Mouse (Mus musculus): ENCODE data around the gene Slc9a3r1. TPM values are rescaled to one million over a fixed set of nuclear protein-coding genes. Genes with fewer than 3 reads are reported as not detected.
A peak's percentile ranks its signal among the peaks of the same experiment; 100 is the strongest.

The Slc9a3r1 gene
- polyA plus RNA-seq, 1 experiment from 2014 or later = 35.4 TPM

DNA sequence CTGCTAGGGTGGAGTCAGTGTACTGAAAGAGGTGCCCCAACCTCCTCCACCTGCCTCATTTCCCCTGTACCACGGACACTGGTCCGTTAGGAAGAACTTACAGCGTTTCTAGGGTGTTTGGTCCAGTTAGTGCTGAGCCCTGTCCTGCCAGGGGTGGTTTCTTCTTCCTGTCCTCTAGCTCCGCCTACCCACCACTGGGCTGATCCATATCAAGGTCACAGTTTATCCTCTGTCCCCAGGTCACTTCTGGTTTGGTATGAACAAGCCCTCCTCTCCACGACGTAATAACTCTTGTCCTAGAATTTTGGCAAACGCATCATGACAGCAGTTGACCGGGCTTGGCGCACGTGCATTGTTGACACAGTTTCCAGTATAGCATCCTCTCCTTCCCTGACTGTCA is 56.5 kb downstream of the Slc9a3r1 start:
- Histone ChIP-seq H3K9me3 (0 out of 2 replicates have a peak, but pooled peaks cover 3% of the 10 kb centered on the region), H3K27me3 (no peaks in the 10 kb centered on the region)
- WGBS = 88% methylated on average over 10 of the region's 10 CpGs

DNA sequence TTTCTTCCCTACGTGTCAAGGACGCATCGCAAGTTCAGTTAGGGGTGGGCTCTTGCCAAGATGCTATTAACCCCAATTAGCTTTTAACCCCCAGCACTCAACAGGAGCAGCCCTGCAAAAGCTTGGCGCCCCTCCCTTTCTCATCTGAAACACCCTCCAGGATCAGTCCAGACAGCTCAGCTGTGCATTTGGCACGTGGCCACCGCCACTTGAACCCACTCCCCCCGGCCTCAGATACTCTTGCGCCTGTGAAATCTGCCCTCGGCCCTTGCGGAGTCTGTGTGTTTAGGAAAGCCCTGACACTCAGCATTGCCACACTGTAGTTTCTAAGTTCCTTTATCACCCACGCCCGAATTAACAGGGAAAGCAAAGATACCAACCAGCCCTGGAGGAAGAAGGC is 58.9 kb downstream of the Slc9a3r1 start:
- Histone ChIP-seq H3K36me3 (no peaks in the 10 kb centered on the region), H3K27me3 (no peaks in the 10 kb centered on the region), H3K9ac (no peak overlapping the region), H3K9me3 (no peaks in the 10 kb centered on the region), H3K27ac (0 out of 2 replicates have a peak overlapping the region, but pooled peaks have one; percentile 6), H3K4me3 (no peak overlapping the region), H3K4me2 (replicated peaks) (no peak overlapping the region), H3K4me1 (peaks cover 70% of the 10 kb centered on the region)
- 37% methylated on average over 12 of the region's 12 CpGs for WGBS
- ATAC-seq (ENCODE audit: insufficient number of reproducible peaks, insufficient read depth, low FRiP score, low TSS enrichment) = no peak

More for the DNA sequence above, 56.5 kb downstream of the Slc9a3r1 start:
- H3K4me1 ChIP-seq = peaks cover 49% of the 10 kb centered on the region
- no peak for ATAC-seq (ENCODE audit: insufficient number of reproducible peaks, insufficient read depth, low FRiP score, low TSS enrichment)
- H3K4me3 ChIP-seq = no peak overlapping the region
- no peak overlapping the region for H3K4me2 ChIP-seq (replicated peaks)
- H3K9ac ChIP-seq = no peak overlapping the region
- H3K27ac ChIP-seq = no peak overlapping the region
- no peaks in the 10 kb centered on the region for H3K36me3 ChIP-seq

DNA sequence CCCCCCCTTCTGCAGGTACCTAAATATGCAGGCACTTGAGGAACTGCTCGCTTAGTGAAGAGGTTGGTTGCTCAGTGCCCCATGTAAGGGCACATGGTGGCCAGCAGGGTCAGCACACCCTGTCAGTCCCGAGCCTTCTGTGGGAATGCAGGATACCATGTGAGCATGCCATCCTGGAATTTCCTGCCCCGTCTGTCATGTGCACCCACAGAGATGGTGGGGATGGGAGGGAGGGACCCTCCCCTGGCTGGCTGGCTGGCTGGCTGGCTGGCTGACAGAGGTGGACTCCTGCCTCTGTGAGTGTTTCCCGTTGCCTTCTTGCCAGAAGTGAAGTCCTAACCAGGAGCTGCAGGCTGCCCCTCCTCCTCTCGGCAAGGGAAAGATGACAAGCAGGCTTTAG is 59.4 kb downstream of the Slc9a3r1 start:
- Histone ChIP-seq H3K27me3 (no peaks in the 10 kb centered on the region), H3K36me3 (no peaks in the 10 kb centered on the region), H3K9ac (no peak overlapping the region), H3K9me3 (no peaks in the 10 kb centered on the region), H3K4me2 (replicated peaks) (no peak overlapping the region), H3K4me1 (peaks cover 70% of the 10 kb centered on the region), H3K4me3 (no peak overlapping the region), H3K27ac (0 out of 2 replicates have a peak overlapping the region, but pooled peaks have one; percentile 6)
- WGBS = 30% methylated on average over 5 of the region's 5 CpGs
- no peak for ATAC-seq (ENCODE audit: insufficient number of reproducible peaks, insufficient read depth, low FRiP score, low TSS enrichment)

DNA sequence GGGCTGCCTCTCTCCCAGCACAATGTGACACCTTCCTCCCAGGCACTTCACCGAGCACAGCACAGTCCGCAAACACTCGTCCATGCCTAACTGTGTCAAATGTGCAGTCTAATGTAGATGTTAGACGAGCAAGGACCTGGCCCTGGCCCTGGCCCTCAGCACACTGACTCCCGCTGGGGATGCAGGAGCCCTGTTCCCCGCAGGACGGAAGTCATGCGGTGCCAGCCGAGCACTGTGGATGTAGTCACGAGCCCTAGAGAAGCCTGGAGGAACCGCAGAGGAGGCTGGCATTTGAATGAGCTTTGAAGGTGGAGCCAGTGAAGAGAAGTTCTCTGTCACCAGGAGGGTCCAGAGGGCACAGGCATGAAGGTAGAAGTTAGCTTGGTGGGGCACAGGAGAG is 60.3 kb downstream of the Slc9a3r1 start:
- H3K4me1 ChIP-seq = peaks cover 67% of the 10 kb centered on the region
- no peaks in the 10 kb centered on the region for H3K9me3 ChIP-seq
- no peak overlapping the region for H3K4me2 ChIP-seq (replicated peaks)

DNA sequence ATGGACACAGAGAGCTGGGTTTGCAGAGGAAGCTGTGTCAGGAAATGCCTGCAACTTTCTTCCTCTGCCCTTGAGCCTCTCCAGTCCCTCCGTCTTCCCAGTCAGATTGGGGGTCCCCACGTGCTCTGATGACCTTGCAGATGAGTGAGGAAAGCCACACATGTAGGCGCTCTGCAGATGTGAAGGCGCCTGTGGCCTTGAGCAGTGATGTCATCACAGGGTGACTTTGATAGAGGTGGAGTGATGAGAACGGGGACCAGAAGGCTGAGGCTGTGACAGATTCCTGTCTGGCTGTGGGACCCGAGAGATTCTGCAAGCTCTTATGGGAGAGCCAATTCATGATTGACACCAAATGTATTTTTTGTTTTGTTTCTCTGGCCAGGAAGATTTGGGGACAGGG is 60.7 kb downstream of the Slc9a3r1 start:
- WGBS = 64% methylated on average over 6 of the region's 6 CpGs
- no peaks in the 10 kb centered on the region for H3K9me3 ChIP-seq
- H3K4me2 ChIP-seq (replicated peaks) = no peak overlapping the region
- H3K4me1 ChIP-seq = peaks cover 65% of the 10 kb centered on the region
- 0 out of 2 replicates have a peak overlapping the region, but pooled peaks have one; percentile 36 for H3K27ac ChIP-seq
- H3K27me3 ChIP-seq = peaks cover 3% of the 10 kb centered on the region; the same call in 1 of the 2 replicates
- H3K4me3 ChIP-seq = no peak overlapping the region
- no peak overlapping the region for H3K9ac ChIP-seq
- H3K36me3 ChIP-seq = no peaks in the 10 kb centered on the region
- no peak for ATAC-seq (ENCODE audit: insufficient number of reproducible peaks, insufficient read depth, low FRiP score, low TSS enrichment)

More for the DNA sequence above, 60.3 kb downstream of the Slc9a3r1 start:
- WGBS = 69% methylated on average over 11 of the region's 11 CpGs
- no peak overlapping the region for H3K27ac ChIP-seq
- H3K36me3 ChIP-seq = no peaks in the 10 kb centered on the region
- no peaks in the 10 kb centered on the region for H3K27me3 ChIP-seq
- ATAC-seq (ENCODE audit: insufficient number of reproducible peaks, insufficient read depth, low FRiP score, low TSS enrichment) = no peak
- H3K9ac ChIP-seq = no peak overlapping the region
- no peak overlapping the region for H3K4me3 ChIP-seq

DNA sequence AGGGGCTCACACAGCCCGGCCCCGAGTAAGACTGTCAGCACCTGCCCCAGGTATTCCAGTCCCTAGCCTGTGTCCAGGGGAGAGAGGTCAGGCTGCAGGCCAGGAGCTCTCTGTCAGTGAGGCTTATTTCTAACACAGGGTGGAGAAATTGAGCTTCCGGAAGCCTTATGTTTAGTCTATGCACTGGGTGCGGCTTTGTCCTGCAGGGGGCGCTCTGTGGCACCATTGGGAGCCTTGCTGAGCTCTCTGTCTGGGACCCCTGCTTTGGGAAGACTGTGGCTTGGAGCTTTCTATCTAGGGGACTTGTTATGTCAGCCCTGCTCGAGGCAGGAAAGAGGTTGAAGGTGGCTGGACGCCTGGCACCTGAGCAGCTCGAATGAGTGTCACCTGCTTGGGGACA is 61.7 kb downstream of the Slc9a3r1 start:
- H3K4me2 ChIP-seq (replicated peaks) = no peak overlapping the region
- no peak overlapping the region for H3K4me3 ChIP-seq
- peaks cover 3% of the 10 kb centered on the region; the same call in 1 of the 2 replicates for H3K27me3 ChIP-seq
- no peak for ATAC-seq (ENCODE audit: insufficient number of reproducible peaks, insufficient read depth, low FRiP score, low TSS enrichment)
- 43% methylated on average over 8 of the region's 8 CpGs for WGBS
- H3K36me3 ChIP-seq = no peaks in the 10 kb centered on the region
- H3K4me1 ChIP-seq = peaks cover 67% of the 10 kb centered on the region
- H3K9me3 ChIP-seq = no peaks in the 10 kb centered on the region
- no peak overlapping the region for H3K9ac ChIP-seq
- H3K27ac ChIP-seq = no peak overlapping the region

DNA sequence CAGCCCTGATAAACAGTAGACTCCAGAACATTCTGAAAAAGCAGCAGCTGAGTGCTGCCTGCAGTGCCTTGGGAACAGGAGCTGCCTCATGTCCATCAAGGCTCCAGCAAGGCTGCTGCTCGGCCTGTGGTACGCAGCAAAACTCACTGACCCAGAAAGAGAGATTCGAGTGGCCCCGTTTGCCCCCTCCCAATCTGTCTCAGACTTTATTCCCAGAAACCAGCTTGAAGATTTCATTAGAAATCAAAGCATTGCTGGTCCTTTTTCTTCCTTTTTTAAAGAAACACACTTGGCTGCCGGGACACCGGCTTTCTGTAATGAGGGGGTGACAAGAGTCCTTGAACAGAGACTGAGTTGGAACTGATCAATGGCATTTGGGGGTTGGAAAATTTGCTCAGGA is 62.2 kb downstream of the Slc9a3r1 start:
- Histone ChIP-seq H3K27me3 (peaks cover 4% of the 10 kb centered on the region; the same call in 1 of the 2 replicates), H3K9me3 (no peaks in the 10 kb centered on the region), H3K9ac (no peak overlapping the region), H3K4me2 (replicated peaks) (no peak overlapping the region), H3K4me1 (peaks cover 67% of the 10 kb centered on the region), H3K36me3 (no peaks in the 10 kb centered on the region), H3K4me3 (no peak overlapping the region), H3K27ac (no peak overlapping the region)
- no peak for ATAC-seq (ENCODE audit: insufficient number of reproducible peaks, insufficient read depth, low FRiP score, low TSS enrichment)
- WGBS = 66% methylated on average over 6 of the region's 6 CpGs

DNA sequence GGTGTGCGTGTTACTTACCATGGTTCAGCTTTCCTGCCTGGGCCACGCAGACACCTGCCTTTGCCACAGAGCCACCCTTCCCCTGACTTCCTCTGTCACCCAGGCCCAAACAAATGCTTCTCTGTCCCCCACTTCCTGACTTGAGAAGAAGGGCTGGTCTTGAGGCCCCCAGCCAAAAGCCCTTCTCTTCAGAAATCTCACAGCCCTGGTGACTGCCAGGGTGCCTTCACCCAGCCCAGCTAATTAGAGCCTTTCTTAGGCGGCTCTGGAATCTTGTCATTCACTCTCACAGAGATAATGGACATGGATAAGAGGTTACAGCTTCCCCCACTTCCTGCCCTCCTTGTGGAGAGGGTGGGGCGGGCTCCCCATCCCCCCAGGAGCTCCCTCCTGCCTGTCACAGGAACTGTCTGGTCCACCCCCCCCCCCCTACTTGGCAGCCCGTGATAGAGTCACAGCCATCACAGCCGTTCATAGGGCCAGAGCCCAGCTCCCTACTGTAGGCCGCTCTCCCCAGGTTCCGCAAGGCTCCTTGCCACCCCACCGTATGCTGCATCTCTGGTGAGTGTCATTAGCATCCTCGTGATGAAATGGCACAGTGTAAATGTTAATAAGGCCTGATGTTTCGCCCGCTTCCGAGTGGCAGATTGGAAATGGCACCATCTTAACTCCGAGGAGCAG is 63.8 kb downstream of the Slc9a3r1 start:
- Histone ChIP-seq H3K4me2 (replicated peaks) (no peak overlapping the region), H3K9ac (no peak overlapping the region), H3K27ac (no peak overlapping the region), H3K4me1 (peaks cover 71% of the 10 kb centered on the region), H3K27me3 (peaks cover 12% of the 10 kb centered on the region; the same call in 1 of the 2 replicates), H3K9me3 (no peaks in the 10 kb centered on the region), H3K4me3 (no peak overlapping the region), H3K36me3 (no peaks in the 10 kb centered on the region)
- no peak for ATAC-seq (ENCODE audit: insufficient number of reproducible peaks, insufficient read depth, low FRiP score, low TSS enrichment)
- 43% methylated on average over 14 of the region's 14 CpGs for WGBS

DNA sequence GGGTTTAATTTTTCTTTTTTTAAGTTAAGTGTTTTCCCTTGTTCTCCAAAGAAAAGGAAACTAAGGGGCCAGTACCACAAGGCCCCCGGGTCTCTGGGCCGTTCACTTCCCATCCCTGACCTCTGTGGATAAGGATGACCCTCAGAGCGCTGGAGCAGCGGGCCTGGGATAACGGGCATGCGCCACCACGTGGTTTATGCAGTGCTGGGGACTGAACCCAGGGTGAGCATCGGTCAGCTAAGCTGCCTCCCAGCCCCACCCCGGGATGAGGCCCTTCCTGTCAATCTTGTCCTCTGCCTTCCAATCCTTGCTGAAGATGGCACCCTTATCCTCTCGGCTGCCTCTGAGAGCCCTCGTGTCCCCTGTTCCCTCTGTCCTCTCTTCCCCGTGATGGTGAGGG is 64.5 kb downstream of the Slc9a3r1 start:
- no peak overlapping the region for H3K9ac ChIP-seq
- no peaks in the 10 kb centered on the region for H3K36me3 ChIP-seq
- H3K4me2 ChIP-seq (replicated peaks) = no peak overlapping the region
- ATAC-seq (ENCODE audit: insufficient number of reproducible peaks, insufficient read depth, low FRiP score, low TSS enrichment) = no peak
- no peaks in the 10 kb centered on the region for H3K9me3 ChIP-seq
- no peak overlapping the region for H3K27ac ChIP-seq
- 22% methylated on average over 12 of the region's 12 CpGs for WGBS
- no peak overlapping the region for H3K4me3 ChIP-seq
- H3K27me3 ChIP-seq = peaks cover 15% of the 10 kb centered on the region; the same call in 1 of the 2 replicates
- peaks cover 67% of the 10 kb centered on the region for H3K4me1 ChIP-seq

DNA sequence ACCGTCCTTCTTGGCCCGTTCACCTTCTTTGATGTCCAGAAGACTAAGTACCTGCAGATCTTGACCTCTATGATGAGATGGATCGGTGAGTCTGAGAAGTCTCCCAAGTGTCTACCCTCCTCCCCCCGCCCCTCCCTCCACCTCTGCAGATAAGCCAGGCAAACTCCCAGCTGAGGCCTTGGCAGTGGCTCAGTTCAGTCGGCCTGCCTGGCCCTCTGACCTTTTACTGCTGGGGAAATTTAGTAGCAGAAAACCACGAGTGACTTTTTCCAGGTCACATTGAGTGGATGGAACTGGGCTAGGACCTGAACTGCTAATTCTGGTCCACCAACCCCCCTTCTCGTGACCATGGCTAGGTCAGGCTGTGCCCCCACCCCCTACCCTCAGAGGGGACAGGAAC is 65.3 kb downstream of the Slc9a3r1 start:
- Histone ChIP-seq H3K27ac (no peak overlapping the region), H3K36me3 (no peaks in the 10 kb centered on the region), H3K4me1 (peaks cover 59% of the 10 kb centered on the region), H3K9me3 (no peaks in the 10 kb centered on the region), H3K27me3 (peaks cover 15% of the 10 kb centered on the region; the same call in 1 of the 2 replicates), H3K4me2 (replicated peaks) (no peak overlapping the region), H3K9ac (no peak overlapping the region), H3K4me3 (no peak overlapping the region)
- 64% methylated on average over 7 of the region's 7 CpGs for WGBS
- no peak for ATAC-seq (ENCODE audit: insufficient number of reproducible peaks, insufficient read depth, low FRiP score, low TSS enrichment)

DNA sequence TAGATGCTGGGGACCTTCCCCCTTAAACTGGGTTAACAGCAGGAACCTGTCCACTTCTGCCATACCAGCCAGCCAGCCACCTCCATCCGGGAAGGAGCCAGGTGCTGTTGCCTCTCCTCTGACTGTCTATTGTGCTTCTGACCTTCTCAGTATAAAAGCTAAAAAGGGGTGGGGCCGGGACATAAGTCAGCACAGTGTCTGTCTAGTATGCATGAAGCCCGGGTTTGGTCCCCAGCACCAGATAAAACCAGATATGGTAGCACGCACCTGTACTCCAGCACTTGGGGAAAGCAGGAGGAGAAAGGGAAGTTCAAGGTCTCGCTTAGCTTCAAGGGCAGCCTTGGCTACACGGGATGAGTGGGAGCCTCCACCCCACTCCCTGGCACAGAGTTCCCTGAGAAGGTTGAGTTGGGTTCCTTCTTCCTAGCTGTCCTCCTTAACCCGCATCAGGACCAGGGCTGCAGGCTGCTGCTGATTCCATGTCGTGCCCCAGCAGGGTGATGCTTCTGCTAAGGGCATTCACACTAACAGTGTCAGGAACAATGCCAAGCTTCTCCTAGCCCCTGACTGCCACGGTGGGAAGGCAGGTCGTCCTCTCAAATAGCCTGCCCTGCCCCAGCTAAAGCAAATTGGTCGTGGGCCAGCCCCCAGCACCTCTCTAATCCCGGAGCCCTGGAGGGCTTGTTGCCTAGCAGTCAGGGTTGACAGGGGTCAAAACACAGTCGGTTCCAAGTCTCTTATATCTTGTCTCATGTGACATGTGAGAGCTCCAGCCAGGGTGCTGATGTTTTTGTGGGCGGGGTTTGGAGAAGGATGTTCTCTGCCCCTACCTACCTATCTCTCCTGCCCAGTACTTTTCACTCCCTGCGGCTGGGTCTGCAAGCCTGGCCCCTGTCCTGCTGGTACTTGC is 66.1 kb downstream of the Slc9a3r1 start:
- no peak overlapping the region for H3K4me2 ChIP-seq (replicated peaks)
- H3K27me3 ChIP-seq = peaks cover 18% of the 10 kb centered on the region
- whole genome bisulfite sequencing = 44% methylated on average over 15 of the region's 15 CpGs
- H3K4me1 ChIP-seq = peaks cover 52% of the 10 kb centered on the region
- H3K9ac ChIP-seq = no peak overlapping the region
- no peaks in the 10 kb centered on the region for H3K9me3 ChIP-seq
- ATAC-seq (ENCODE audit: insufficient number of reproducible peaks, insufficient read depth, low FRiP score, low TSS enrichment) = no peak
- H3K4me3 ChIP-seq = no peak overlapping the region
- no peaks in the 10 kb centered on the region for H3K36me3 ChIP-seq
- no peak overlapping the region for H3K27ac ChIP-seq
